In the genomic region with DNA sequence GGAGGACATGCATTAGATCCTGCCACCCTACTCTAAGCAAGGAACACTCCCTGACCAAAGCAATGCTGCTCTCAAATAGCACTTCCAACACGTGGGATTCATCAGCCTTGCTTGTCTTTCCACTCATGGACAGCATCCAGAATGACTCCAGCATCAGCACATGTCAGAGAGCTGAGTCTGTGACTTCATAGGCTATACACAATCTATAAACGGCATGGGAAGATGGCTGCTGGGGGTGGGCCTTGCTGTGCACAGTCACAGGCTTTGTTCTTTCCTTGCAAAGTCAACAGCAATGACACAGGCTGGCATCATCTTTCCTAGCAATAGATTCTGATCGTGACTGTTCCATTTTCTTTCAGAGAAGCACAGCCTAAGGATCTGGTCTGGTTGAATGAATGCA, we compare ENCODE assay signal across 25 mouse cellular contexts. TPM values are rescaled to one million over a fixed set of nuclear protein-coding genes. Genes with fewer than 3 reads are reported as not detected.
"Had no signal": no experiment of that assay in that cellular context is flagged by ENCODE, and none has a peak within 500 bp of the region (broad histone marks: within the 10 kb centered on the region; RNA-seq: fewer than 3 reads in every experiment).

No protein-coding gene starts in this region.

- H3K4me1 ChIP-seq: heart, embryonic 10.5 days; heart, embryonic 12.5 days; hindbrain, embryonic 15.5 days; kidney, embryonic 15.5 days; limb, embryonic 10.5 days; limb, embryonic 12.5 days; liver, embryonic 13.5 days had no signal

- H3K4me3 ChIP-seq: gastrocnemius, adult 2 months; heart, embryonic 10.5 days; heart, embryonic 12.5 days; hindbrain, embryonic 13.5 days; hindbrain, embryonic 15.5 days; kidney, embryonic 15.5 days; limb, embryonic 10.5 days; limb, embryonic 12.5 days; liver, embryonic 13.5 days had no signal

- DNase-seq: gastrocnemius, adult 2 months; gastrocnemius, postnatal 10 days; gastrocnemius, postnatal 25 days; heart, adult 18-20 months; heart, postnatal 10 days; heart, postnatal 36 days; kidney, adult 11 months; kidney, adult 2 months; kidney, adult 9 months; kidney, postnatal 14 days; kidney, postnatal 36 days; layer of hippocampus, adult 9-11 months; layer of hippocampus, postnatal 36 days; liver; liver, embryonic 13.5 days had no signal

- H3K27ac ChIP-seq: gastrocnemius, adult 2 months; heart, embryonic 10.5 days; hindbrain, embryonic 13.5 days; hindbrain, embryonic 15.5 days; hindbrain, postnatal 0 days; kidney, embryonic 15.5 days; kidney, postnatal 0 days; limb, embryonic 10.5 days; limb, embryonic 12.5 days; liver, embryonic 13.5 days had no signal

RNA-seq across cellular contexts. Expression of a gene that starts 31.6 kb away (rescaled TPM):
- total RNA-seq: granulocyte monocyte progenitor cell, adult 5-6 weeks; heart, adult 18-20 months; heart, postnatal 36 days had no signal
